Mouse (Mus musculus): ENCODE measurements around the gene Dcbld2. TPM values are rescaled to one million over a fixed set of nuclear protein-coding genes. Genes with fewer than 3 reads are reported as not detected.

Dcbld2 gene
- total and polyA plus RNA-seq, 2 experiments from 2014 or later: 3.7 to 37.1 TPM

- no peaks in the 10 kb centered on the region; the same call in 1 of the 2 replicates for H3K36me3 ChIP-seq (ENCODE audit: insufficient read depth, low read length)
- no peak for TF ChIP-seq CTCF (IDR thresholded peaks at IDR 0.05; ENCODE audit: low read depth)
- H3K4me2 ChIP-seq (ENCODE audit: low read depth, low read length): no peak overlapping the region
- ATAC-seq (no peak), DNase-seq (ENCODE audit: low spot score) (no peak)
- no peaks in the 10 kb centered on the region for H3K9me3 ChIP-seq (ENCODE audit: low read length)
- no peak overlapping the region for H3K9ac ChIP-seq (replicated peaks; ENCODE audit: low read length)
- H3K4me1 ChIP-seq (ENCODE audit: insufficient read depth, low read length): no peaks in the 10 kb centered on the region
- no peak overlapping the region for H3K4me3 ChIP-seq (ENCODE audit: low read length)
- H3K27me3 ChIP-seq (ENCODE audit: insufficient read depth, low read length): no peaks in the 10 kb centered on the region
- 88% methylated on average over 4 of the region's 4 CpGs for WGBS
- no peak overlapping the region for H3K27ac ChIP-seq
These were observed 71.7 kb downstream of the Dcbld2 start for GRCm38 (mm10) chr16:58479898-58480448.

- H3K9me3 ChIP-seq (ENCODE audit: low read length): no peaks in the 10 kb centered on the region
- no peak overlapping the region for H3K9ac ChIP-seq (replicated peaks; ENCODE audit: low read length)
- TF ChIP-seq CTCF (IDR thresholded peaks at IDR 0.05; ENCODE audit: low read depth): no peak
- no peak overlapping the region for H3K4me2 ChIP-seq (ENCODE audit: low read depth, low read length)
- H3K4me1 ChIP-seq (ENCODE audit: insufficient read depth, low read length): no peaks in the 10 kb centered on the region
- no peak overlapping the region for H3K4me3 ChIP-seq (ENCODE audit: low read length)
- H3K27me3 ChIP-seq (ENCODE audit: insufficient read depth, low read length): no peaks in the 10 kb centered on the region
- DNase-seq (ENCODE audit: low spot score) (no peak), ATAC-seq (peak; percentile 66)
- H3K27ac ChIP-seq: no peak overlapping the region
- H3K36me3 ChIP-seq (ENCODE audit: insufficient read depth, low read length): no peaks in the 10 kb centered on the region; the same call in 1 of the 2 replicates
- WGBS: 77% methylated on average over 9 of the region's 9 CpGs
These were observed 73.1 kb downstream of the Dcbld2 start for GRCm38 (mm10) chr16:58481219-58481905.

GRCm38 (mm10) chr16:58481906-58482270, 73.6 kb downstream of the Dcbld2 start:
- no peaks in the 10 kb centered on the region for H3K4me1 ChIP-seq (ENCODE audit: insufficient read depth, low read length)
- H3K9me3 ChIP-seq (ENCODE audit: low read length): no peaks in the 10 kb centered on the region
- peak; percentile 46; the same call in 1 of the 2 replicates for ATAC-seq
- no peak overlapping the region for H3K4me2 ChIP-seq (ENCODE audit: low read depth, low read length)
- H3K36me3 ChIP-seq (ENCODE audit: insufficient read depth, low read length): no peaks in the 10 kb centered on the region; the same call in 1 of the 2 replicates
- H3K4me3 ChIP-seq (ENCODE audit: low read length): no peak overlapping the region
- H3K27ac ChIP-seq: no peak overlapping the region
- TF ChIP-seq CTCF (IDR thresholded peaks at IDR 0.05; ENCODE audit: low read depth): no peak
- H3K27me3 ChIP-seq (ENCODE audit: insufficient read depth, low read length): no peaks in the 10 kb centered on the region
- no peak overlapping the region for H3K9ac ChIP-seq (replicated peaks; ENCODE audit: low read length)
- no peak for DNase-seq (ENCODE audit: low spot score)
- WGBS: 81% methylated on average over 5 of the region's 5 CpGs

GRCm38 (mm10) chr16:58482296-58482695, 74.1 kb downstream of the Dcbld2 start:
- H3K27ac ChIP-seq: no peak overlapping the region
- WGBS: 70% methylated on average over 3 of the region's 3 CpGs
- no peak for TF ChIP-seq CTCF (IDR thresholded peaks at IDR 0.05; ENCODE audit: low read depth)

GRCm38 (mm10) chr16:58487861-58488260, 79.6 kb downstream of the Dcbld2 start:
- H3K4me1 ChIP-seq (ENCODE audit: insufficient read depth, low read length): no peaks in the 10 kb centered on the region
- H3K27me3 ChIP-seq (ENCODE audit: insufficient read depth, low read length): no peaks in the 10 kb centered on the region
- H3K4me2 ChIP-seq (ENCODE audit: low read depth, low read length): no peak overlapping the region
- no peak for ATAC-seq
- H3K27ac ChIP-seq: no peak overlapping the region
- H3K9ac ChIP-seq (replicated peaks; ENCODE audit: low read length): no peak overlapping the region
- WGBS: 90% methylated on average over 6 of the region's 6 CpGs
- H3K9me3 ChIP-seq (ENCODE audit: low read length): no peaks in the 10 kb centered on the region
- DNase-seq (ENCODE audit: low spot score): no peak
- H3K4me3 ChIP-seq (ENCODE audit: low read length): no peak overlapping the region
- TF ChIP-seq CTCF (IDR thresholded peaks at IDR 0.05; ENCODE audit: low read depth): no peak
- H3K36me3 ChIP-seq (ENCODE audit: insufficient read depth, low read length): no peaks in the 10 kb centered on the region; the same call in 1 of the 2 replicates

More at GRCm38 (mm10) chr16:58482296-58482695, 74.1 kb downstream of the Dcbld2 start:
- Histone ChIP-seq H3K36me3 (ENCODE audit: insufficient read depth, low read length) (no peaks in the 10 kb centered on the region; the same call in 1 of the 2 replicates), H3K9me3 (ENCODE audit: low read length) (no peaks in the 10 kb centered on the region), H3K4me2 (ENCODE audit: low read depth, low read length) (no peak overlapping the region), H3K9ac (replicated peaks; ENCODE audit: low read length) (no peak overlapping the region), H3K27me3 (ENCODE audit: insufficient read depth, low read length) (no peaks in the 10 kb centered on the region), H3K4me1 (ENCODE audit: insufficient read depth, low read length) (no peaks in the 10 kb centered on the region), H3K4me3 (ENCODE audit: low read length) (no peak overlapping the region)
- DNase-seq (ENCODE audit: low spot score): no peak
- ATAC-seq: no peak

- Histone ChIP-seq H3K4me3 (ENCODE audit: low read length) (no peak overlapping the region), H3K9me3 (ENCODE audit: low read length) (no peaks in the 10 kb centered on the region), H3K4me2 (ENCODE audit: low read depth, low read length) (no peak overlapping the region), H3K4me1 (ENCODE audit: insufficient read depth, low read length) (no peaks in the 10 kb centered on the region), H3K9ac (replicated peaks; ENCODE audit: low read length) (no peak overlapping the region), H3K27ac (no peak overlapping the region), H3K27me3 (ENCODE audit: insufficient read depth, low read length) (no peaks in the 10 kb centered on the region), H3K36me3 (ENCODE audit: insufficient read depth, low read length) (no peaks in the 10 kb centered on the region)
- ATAC-seq: no peak
- TF ChIP-seq CTCF (IDR thresholded peaks at IDR 0.05; ENCODE audit: low read depth): no peak
- no peak for DNase-seq (ENCODE audit: low spot score)
These were observed 88.5 kb downstream of the Dcbld2 start for GRCm38 (mm10) chr16:58496791-58497190.
